Mouse (Mus musculus): ENCODE measurements around the gene Secisbp2l. TPM values are rescaled to one million over a fixed set of nuclear protein-coding genes. Genes with fewer than 3 reads are reported as not detected.

Gene Secisbp2l
- total RNA-seq (2015; ENCODE audit: low replicate concordance) (19.3 and 23.4 TPM in 2 replicates), total RNA-seq (2017; ENCODE audit: low replicate concordance) (35.2 and 43.1 TPM in 2 replicates)

GRCm38 (mm10) chr2:125782719-125783109 lies at the start of gene Secisbp2l:
Gene Secisbp2l, minus strand, starts transcription at chr2:125782870.
- ATAC-seq (replicated peaks; ENCODE audit: low FRiP score, poor library complexity, severe bottlenecking): peak; percentile 98

DNA sequence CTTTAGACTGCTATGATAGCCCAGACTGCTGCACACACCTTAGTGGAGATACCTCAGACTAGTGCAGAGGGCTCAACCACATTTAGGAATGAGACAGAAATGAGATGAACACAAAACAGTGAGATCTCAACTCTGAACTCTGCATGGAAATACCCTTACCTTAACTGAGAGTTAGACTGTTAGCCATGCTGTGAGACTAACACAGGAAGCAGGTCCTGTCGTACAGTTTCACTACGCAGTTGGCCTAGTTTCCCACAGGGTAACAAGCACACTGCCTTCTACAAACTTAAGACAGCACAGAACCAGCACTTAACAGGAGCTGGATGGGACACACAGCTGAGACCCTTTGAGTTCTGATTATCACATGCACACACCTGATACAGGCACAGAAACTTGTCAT lies 47.3 kb upstream of the Secisbp2l start:
- ATAC-seq (replicated peaks; ENCODE audit: low FRiP score, poor library complexity, severe bottlenecking): no peak

- ATAC-seq (replicated peaks; ENCODE audit: low FRiP score, poor library complexity, severe bottlenecking): no peak
Observed at GRCm38 (mm10) chr2:125827898-125828297, 45.2 kb upstream of the Secisbp2l start.

GRCm38 (mm10) chr2:125826201-125826600 lies 43.5 kb upstream of the Secisbp2l start:
- no peak for ATAC-seq (replicated peaks; ENCODE audit: low FRiP score, poor library complexity, severe bottlenecking)

DNA sequence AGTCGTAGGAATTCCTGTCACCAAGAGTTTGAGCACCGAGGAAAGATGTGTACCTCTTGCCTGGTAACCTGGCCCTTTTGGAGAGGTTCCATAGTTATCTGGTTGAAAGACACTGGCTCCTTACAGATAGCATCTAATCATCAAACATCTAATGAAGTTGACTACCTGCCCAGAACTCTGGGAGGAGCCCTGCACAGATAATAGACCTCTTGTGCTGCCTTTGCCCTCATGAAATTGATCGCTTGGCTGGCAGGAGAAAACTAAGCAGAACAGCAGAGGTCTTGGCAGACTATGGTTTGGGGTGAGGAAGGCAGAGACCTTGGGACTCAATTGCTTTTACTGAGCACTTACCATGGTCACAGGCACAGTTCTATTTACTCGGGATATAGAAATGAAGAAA lies 37.7 kb upstream of the Secisbp2l start:
- no peak for ATAC-seq (replicated peaks; ENCODE audit: low FRiP score, poor library complexity, severe bottlenecking)

- ATAC-seq (replicated peaks; ENCODE audit: low FRiP score, poor library complexity, severe bottlenecking): no peak
Observed at GRCm38 (mm10) chr2:125813972-125814595, 31.4 kb upstream of the Secisbp2l start.

DNA sequence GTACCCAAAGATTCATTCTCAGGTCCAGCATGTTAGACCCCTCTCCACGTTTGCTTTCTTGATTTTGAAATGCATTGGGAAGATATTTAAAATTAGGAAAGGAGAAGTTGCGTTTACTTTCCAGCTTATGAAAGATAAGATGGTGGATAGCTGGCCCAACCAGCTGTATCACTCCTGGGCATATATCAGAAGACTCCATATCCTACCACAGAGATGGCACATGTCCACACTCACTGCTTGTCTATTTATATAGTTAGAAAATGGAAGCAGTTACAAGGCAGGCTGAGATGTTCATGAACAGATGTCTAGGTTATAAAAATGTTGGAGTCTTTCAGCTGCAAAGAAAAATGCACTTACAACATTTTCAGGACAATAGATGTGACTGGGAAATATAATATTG lies 28.7 kb upstream of the Secisbp2l start:
- no peak for ATAC-seq (replicated peaks; ENCODE audit: low FRiP score, poor library complexity, severe bottlenecking)

GRCm38 (mm10) chr2:125809551-125809950 lies 26.9 kb upstream of the Secisbp2l start:
- ATAC-seq (replicated peaks; ENCODE audit: low FRiP score, poor library complexity, severe bottlenecking): no peak

- ATAC-seq (replicated peaks; ENCODE audit: low FRiP score, poor library complexity, severe bottlenecking): no peak
Observed at GRCm38 (mm10) chr2:125805826-125806225, 23.2 kb upstream of the Secisbp2l start.

DNA sequence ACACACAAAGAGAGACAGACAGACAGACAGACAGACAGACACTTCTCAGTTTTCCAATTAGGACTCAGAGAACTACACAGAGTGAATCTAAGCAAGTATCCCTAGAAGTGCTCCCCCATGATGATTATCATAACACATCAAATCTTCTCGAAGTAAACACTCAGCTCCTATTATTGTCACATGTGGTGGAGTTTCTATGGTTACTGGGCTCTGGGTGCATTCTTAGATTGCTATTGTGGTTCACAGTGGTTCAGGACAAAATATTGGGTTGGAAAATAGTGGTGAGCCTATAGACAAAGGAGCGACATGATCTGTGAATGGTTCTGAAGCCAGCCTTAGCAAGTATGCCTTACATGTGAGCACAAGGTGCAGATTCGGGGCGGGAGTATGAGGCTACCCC lies 19.3 kb upstream of the Secisbp2l start:
- no peak for ATAC-seq (replicated peaks; ENCODE audit: low FRiP score, poor library complexity, severe bottlenecking)

GRCm38 (mm10) chr2:125801038-125801437 lies 18.4 kb upstream of the Secisbp2l start:
- no peak for ATAC-seq (replicated peaks; ENCODE audit: low FRiP score, poor library complexity, severe bottlenecking)

DNA sequence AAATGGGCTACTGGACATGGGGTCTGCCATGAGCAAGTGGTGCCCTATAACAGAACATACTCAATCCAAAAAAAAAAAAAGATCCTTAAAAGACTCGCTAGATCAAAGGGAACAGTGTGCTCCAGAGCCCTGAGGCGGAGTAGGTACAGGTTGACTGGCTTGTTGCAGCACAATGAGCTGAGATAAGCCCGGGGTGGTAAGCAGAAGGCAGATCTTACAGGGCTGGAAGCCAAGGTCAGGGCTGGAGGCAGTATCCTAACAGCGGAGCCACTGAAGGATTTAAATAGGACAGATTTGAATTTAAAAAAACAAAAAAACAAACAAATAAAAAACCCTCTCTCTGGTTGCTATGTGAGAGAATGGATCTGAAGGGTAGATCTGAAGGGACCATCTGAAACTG lies 17.8 kb upstream of the Secisbp2l start:
- ATAC-seq (replicated peaks; ENCODE audit: low FRiP score, poor library complexity, severe bottlenecking): no peak

GRCm38 (mm10) chr2:125797872-125798271 lies 15.2 kb upstream of the Secisbp2l start:
- ATAC-seq (replicated peaks; ENCODE audit: low FRiP score, poor library complexity, severe bottlenecking): no peak

DNA sequence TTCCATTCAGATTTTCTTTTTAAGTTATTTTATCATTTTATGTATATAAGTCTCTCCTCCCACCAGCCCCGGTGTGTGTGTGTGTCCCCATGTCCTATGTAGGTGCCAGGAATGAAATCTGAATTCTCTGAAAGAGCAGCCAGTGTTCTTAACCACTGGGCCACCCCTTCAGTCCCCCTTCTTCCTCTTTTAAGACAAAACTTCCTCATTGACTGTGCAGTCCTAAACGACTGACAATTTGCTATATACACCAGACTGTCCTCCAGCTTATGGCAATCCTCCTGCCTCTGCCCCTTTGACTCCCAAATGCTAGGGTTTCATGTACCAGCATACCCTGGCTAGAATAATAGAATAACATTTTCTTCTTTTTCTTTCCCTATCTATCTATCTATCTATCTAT lies 12.4 kb upstream of the Secisbp2l start:
- no peak for ATAC-seq (replicated peaks; ENCODE audit: low FRiP score, poor library complexity, severe bottlenecking)

DNA sequence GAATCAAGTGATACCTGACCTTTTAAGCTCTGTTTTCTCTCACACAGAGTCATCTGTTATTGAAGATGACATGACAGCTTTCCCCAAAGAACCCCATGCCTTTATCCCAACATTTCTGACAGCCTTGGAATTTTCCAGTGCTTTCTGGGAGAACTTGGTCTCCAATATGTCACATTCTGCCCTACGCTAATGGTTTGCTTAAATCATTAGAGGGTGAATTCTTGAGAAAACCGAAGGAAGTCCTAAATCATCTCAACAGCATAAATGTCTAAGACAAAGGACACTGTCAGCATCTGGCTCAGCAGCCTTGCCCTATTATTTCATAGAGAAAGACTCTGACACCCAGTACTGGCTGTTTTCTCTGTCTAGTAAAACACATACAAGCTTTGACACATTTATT lies 11.5 kb upstream of the Secisbp2l start:
- no peak for ATAC-seq (replicated peaks; ENCODE audit: low FRiP score, poor library complexity, severe bottlenecking)

DNA sequence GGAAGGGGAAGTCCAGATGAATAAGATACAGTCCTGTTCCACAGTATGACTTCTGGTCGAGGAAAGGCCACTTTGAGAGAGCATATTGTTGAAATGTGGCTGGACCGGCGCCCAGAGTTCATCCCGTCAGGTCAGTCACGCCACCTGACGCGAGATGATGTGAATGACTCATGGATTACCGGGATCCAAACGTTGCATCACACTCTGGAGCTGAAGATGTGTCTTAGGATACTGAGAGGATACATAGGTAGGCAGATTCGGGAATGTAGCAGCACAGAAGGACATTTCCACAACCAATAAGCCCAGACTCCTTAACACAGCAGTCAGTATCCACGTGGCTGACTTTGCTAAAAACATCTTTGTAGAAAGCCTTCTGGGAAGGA lies 10.2 kb upstream of the Secisbp2l start:
- no peak for ATAC-seq (replicated peaks; ENCODE audit: low FRiP score, poor library complexity, severe bottlenecking)

- ATAC-seq (replicated peaks; ENCODE audit: low FRiP score, poor library complexity, severe bottlenecking): no peak
Observed at GRCm38 (mm10) chr2:125792144-125792878, 9.6 kb upstream of the Secisbp2l start.

DNA sequence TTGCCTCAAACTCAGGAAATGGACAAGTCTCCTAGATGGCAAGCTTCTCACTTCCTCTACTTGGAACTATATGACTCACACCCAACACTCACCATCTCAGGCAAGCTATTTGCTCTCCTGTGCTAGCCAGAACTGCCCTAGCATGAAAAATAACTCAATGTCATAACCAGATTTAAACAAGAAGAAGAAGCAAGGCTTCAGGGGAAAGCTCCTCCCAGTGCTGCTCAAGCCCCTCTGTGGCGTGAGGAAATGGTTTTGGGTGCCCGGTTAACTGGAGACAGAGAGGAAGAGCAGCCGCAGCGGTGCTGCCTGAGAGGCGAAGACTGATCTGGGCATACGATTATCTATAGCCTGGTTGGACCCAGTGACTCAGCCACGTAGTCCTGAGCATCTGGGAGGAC lies 8.8 kb upstream of the Secisbp2l start:
- ATAC-seq (replicated peaks; ENCODE audit: low FRiP score, poor library complexity, severe bottlenecking): no peak; the same call in 1 of the 2 replicates

DNA sequence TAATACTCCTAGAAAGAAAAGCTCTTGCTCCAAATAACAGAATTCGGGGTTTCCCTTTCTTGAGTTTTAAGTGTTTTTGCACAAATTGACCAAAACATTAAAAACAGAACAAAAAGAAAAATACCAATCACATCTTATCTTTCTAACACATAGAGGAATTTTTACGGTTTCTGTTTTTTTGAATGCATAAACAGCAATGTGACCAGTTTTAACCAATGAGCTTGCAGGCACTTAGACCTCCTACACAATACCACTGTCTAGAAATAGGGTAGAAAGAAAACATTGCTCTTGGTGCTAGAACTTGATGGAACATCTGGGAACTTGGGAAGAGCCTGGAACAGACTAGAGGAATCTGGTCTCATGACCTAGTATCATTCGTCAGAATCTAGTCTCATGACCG lies 7.6 kb upstream of the Secisbp2l start:
- no peak for ATAC-seq (replicated peaks; ENCODE audit: low FRiP score, poor library complexity, severe bottlenecking)

GRCm38 (mm10) chr2:125789265-125789664 lies 6.6 kb upstream of the Secisbp2l start:
- no peak for ATAC-seq (replicated peaks; ENCODE audit: low FRiP score, poor library complexity, severe bottlenecking)

GRCm38 (mm10) chr2:125788785-125789184 lies 6.1 kb upstream of the Secisbp2l start:
- no peak for ATAC-seq (replicated peaks; ENCODE audit: low FRiP score, poor library complexity, severe bottlenecking)

GRCm38 (mm10) chr2:125788351-125788750 lies 5.7 kb upstream of the Secisbp2l start:
- ATAC-seq (replicated peaks; ENCODE audit: low FRiP score, poor library complexity, severe bottlenecking): no peak

All from erythroid progenitor cell, adult 5-6 weeks (primary cell).